Mouse (Mus musculus) heart, postnatal 0 days (tissue): ENCODE results near the gene Glt1d1.

Experiments used
- CTCF ChIP-seq: IDR thresholded peaks from 2 replicates; pipeline ENCODE4 v1.5.1; 2016; ENCODE audit warnings: antibody characterized with exemption, control low read depth, low read depth
- EP300 ChIP-seq: IDR thresholded peaks from 2 replicates; pipeline ENCODE4 v1.6.1; 2016; ENCODE audit warnings: antibody characterized with exemption, low read depth

- TF ChIP-seq EP300 (no peak), CTCF (no peak)
Measured at GRCm38 (mm10) chr5:127705976-127706375, 73.9 kb downstream of the Glt1d1 start.
